Comparison of ENCODE assay signal across 9 mouse cellular contexts in the genomic region with DNA sequence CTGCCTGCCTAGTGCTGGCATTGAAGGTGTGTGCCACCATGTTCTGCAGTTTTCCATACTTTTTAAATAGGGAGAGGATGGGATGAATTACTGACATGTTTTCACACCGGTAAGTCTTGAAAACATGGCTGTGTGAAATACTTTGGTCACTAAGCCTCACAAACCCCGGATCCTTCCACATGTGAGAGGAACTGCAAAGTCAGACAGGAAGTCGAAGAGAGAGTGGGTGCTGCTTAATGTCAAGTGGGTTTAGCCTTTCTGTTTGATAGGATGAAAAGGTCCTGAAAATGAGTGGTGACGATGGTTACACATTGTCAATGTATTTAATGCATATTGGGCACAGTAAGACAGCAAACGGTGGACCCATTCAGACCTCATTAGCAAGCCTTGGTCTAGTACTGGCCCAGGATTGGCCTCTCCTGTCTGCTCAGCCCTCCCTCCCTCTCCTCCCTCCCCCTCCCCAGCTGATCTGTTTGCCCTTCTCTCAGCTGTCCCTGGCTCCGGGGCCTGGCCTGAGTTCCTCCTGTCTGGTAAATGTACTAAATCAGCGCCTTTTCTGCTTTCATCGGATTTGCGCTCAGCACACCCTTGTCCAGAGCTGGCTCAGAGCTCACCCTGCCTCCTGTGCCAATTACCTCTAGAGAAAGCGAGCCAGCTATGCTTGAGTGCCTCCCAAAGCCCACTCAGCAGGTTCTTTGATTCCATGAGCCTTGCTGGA. TPM values are rescaled to one million over a fixed set of nuclear protein-coding genes. Genes with fewer than 3 reads are reported as not detected.
DNase-seq lines count a peak whose midpoint lies in the region; ATAC-seq lines count a peak whose summit lies in the region.
"Had no signal": no experiment of that assay in that cellular context is flagged by ENCODE, and none has a peak within 500 bp of the region (broad histone marks: within the 10 kb centered on the region; RNA-seq: fewer than 3 reads in every experiment).

No protein-coding gene starts in this region.

- H3K36me3 ChIP-seq in neural tube, embryonic 11.5 days (ENCODE audit: control insufficient read depth, insufficient read depth, low read length) = no peaks in the 10 kb centered on the region
- no peaks in the 10 kb centered on the region for H3K36me3 ChIP-seq in embryonic facial prominence, embryonic 12.5 days
- H3K36me3 ChIP-seq in neural tube, embryonic 12.5 days = no peaks in the 10 kb centered on the region
- H3K36me3 ChIP-seq: heart, embryonic 15.5 days had no signal

- no peaks in the 10 kb centered on the region for H3K9me3 ChIP-seq in neural tube, embryonic 11.5 days (ENCODE audit: control insufficient read depth, low read length)
- no peaks in the 10 kb centered on the region for H3K9me3 ChIP-seq in embryonic facial prominence, embryonic 12.5 days
- no peaks in the 10 kb centered on the region for H3K9me3 ChIP-seq in neural tube, embryonic 12.5 days
- H3K9me3 ChIP-seq: heart, embryonic 15.5 days had no signal

- H3K27ac ChIP-seq in neural tube, embryonic 11.5 days (ENCODE audit: low read depth, low read length) = no peak overlapping the region
- 0 out of 2 replicates have a peak overlapping the region, but pooled peaks have one; percentile 11 for H3K27ac ChIP-seq in embryonic facial prominence, embryonic 12.5 days
- H3K27ac ChIP-seq in neural tube, embryonic 12.5 days = no peak overlapping the region
- H3K27ac ChIP-seq: heart, embryonic 15.5 days had no signal

- DNase-seq in neural tube, embryonic 11.5 days (ENCODE audit: low spot score) = peak; percentile 64
- no peak for DNase-seq in neural tube, embryonic 10.5 days (ENCODE audit: extremely low spot score, low spot score)
- DNase-seq in kidney, adult 18-20 months = peak; percentile 55
- DNase-seq in urinary bladder, adult 2 months (ENCODE audit: low spot score) = no peak
- no peak for DNase-seq in left cerebral cortex, adult 9 months (ENCODE audit: low spot score in 2 of 2)
- DNase-seq in spleen, postnatal 4 days (ENCODE audit: low spot score in 2 of 2) = no peak

- H3K4me3 ChIP-seq in neural tube, embryonic 11.5 days (ENCODE audit: low read depth, low read length) = no peak overlapping the region
- no peak overlapping the region for H3K4me3 ChIP-seq in embryonic facial prominence, embryonic 12.5 days
- H3K4me3 ChIP-seq in neural tube, embryonic 12.5 days = no peak overlapping the region
- H3K4me3 ChIP-seq: heart, embryonic 15.5 days had no signal

- 51% methylated on average over 10 of the region's 10 CpGs for WGBS in neural tube, embryonic 11.5 days
- 44% methylated on average over 10 of the region's 10 CpGs for whole genome bisulfite sequencing in embryonic facial prominence, embryonic 12.5 days
- WGBS in neural tube, embryonic 12.5 days = 35% methylated on average over 10 of the region's 10 CpGs

- no peak overlapping the region for H3K4me2 ChIP-seq in neural tube, embryonic 11.5 days (ENCODE audit: low read depth)
- H3K4me2 ChIP-seq in embryonic facial prominence, embryonic 12.5 days (replicated peaks) = no peak overlapping the region
- peak overlapping the region; percentile 22; the same call in 1 of the 2 replicates for H3K4me2 ChIP-seq in neural tube, embryonic 12.5 days (replicated peaks)
- H3K4me2 ChIP-seq: heart, embryonic 15.5 days had no signal

- H3K4me1 ChIP-seq in neural tube, embryonic 11.5 days (ENCODE audit: control insufficient read depth, insufficient read depth, low read length) = no peaks in the 10 kb centered on the region; the same call in 1 of the 2 replicates
- peaks cover 3% of the 10 kb centered on the region; the same call in 1 of the 2 replicates for H3K4me1 ChIP-seq in embryonic facial prominence, embryonic 12.5 days
- H3K4me1 ChIP-seq in neural tube, embryonic 12.5 days = peaks cover 5% of the 10 kb centered on the region

- ATAC-seq in neural tube, embryonic 11.5 days (ENCODE audit: insufficient read depth, low FRiP score, low TSS enrichment) = peak; percentile 88
- ATAC-seq in embryonic facial prominence, embryonic 12.5 days (ENCODE audit: insufficient number of reproducible peaks, insufficient read depth, low FRiP score, low TSS enrichment) = 0 out of 2 replicates have a peak, but pooled peaks have one; percentile 60
- peak; percentile 95 for ATAC-seq in neural tube, embryonic 12.5 days (ENCODE audit: low FRiP score, low read depth)

- no peak overlapping the region for H3K9ac ChIP-seq in neural tube, embryonic 11.5 days (ENCODE audit: low read length)
- H3K9ac ChIP-seq in embryonic facial prominence, embryonic 12.5 days = no peak overlapping the region
- H3K9ac ChIP-seq in neural tube, embryonic 12.5 days = no peak overlapping the region
- H3K9ac ChIP-seq: heart, embryonic 15.5 days had no signal

- no peaks in the 10 kb centered on the region for H3K27me3 ChIP-seq in neural tube, embryonic 11.5 days (ENCODE audit: control insufficient read depth, insufficient read depth, low read length)
- H3K27me3 ChIP-seq in embryonic facial prominence, embryonic 12.5 days = no peaks in the 10 kb centered on the region
- no peaks in the 10 kb centered on the region for H3K27me3 ChIP-seq in neural tube, embryonic 12.5 days (replicated peaks)
- H3K27me3 ChIP-seq: heart, embryonic 15.5 days had no signal

RNA-seq across cellular contexts. Expression of gene Prokr1, which starts 6.7 kb away (rescaled TPM):
- 3.4 and 3.6 TPM in 2 replicates for polyA plus RNA-seq in neural tube, embryonic 11.5 days (2014; fragmentation: Nextera tagmentation; extraction: Ambion mirVana)
- polyA plus RNA-seq in embryonic facial prominence, embryonic 12.5 days (2016; fragmentation: Nextera tagmentation; extraction: Ambion mirVana) = 3.7 and 4.1 TPM in 2 replicates
- 3.1 and 4.1 TPM in 2 replicates for polyA plus RNA-seq in neural tube, embryonic 12.5 days (2016; fragmentation: Nextera tagmentation; extraction: Ambion mirVana)
- polyA plus RNA-seq in urinary bladder, adult 2 months (2012; rRNA removed) = 0.72 and 1.2 TPM in 2 replicates

Comparison
In these comparisons a context has a peak if more than half of its experiments do, and no peak if none do; other contexts are left out.
1. DNase-seq: peak in neural tube, embryonic 11.5 days (single experiment) and kidney, adult 18-20 months (single experiment); none in neural tube, embryonic 10.5 days (single experiment), urinary bladder, adult 2 months (single experiment), left cerebral cortex, adult 9 months (0 of 2) and spleen, postnatal 4 days (0 of 2).
2. Peak in every context shown above with its lines, with median percentiles within 50 percentile points of each other: ATAC-seq.